Mouse (Mus musculus): Measurements from ENCODE around the gene 2310022B05Rik.

Gene 2310022B05Rik

DNA sequence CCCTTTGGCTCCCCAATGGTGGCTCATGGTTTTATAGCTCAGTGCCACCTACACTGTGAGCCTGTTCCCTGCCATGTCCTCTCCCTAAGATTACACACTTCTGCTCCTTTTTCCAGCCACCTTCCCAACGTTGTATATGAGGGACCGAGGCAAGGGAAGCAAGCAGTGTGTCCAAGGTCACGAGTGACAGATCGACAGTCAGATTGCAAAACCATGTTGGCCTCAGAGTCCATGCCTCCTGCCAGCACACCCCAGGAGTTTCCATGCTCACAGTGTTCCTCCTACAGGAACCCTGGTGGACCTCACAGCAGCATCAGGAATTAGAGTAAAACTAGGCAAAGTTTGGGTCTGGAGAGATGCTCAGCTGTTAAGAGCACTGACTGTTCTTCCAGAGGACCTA is 73.8 kb downstream of the 2310022B05Rik start:
- no peak for DNase-seq

DNA sequence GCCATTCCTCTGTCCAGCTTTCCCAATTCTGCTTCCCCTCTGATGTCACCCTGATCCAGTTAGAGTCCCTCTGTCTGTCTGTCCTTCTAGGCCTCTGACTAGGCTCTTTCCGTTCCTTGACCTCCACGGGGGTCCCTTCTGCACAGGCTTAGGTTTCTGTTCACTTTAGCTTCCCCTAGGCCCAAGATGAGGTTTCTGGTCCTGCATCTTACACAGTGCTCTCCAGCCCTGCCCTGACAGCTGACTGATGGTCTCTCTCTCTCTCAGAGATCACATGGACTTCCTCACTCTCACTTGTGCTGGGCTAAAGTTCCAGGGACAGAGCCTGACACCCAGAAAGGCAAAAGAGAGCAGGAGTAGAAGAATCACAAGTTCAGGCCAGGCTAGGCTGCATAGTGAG is 76.6 kb downstream of the 2310022B05Rik start:
- no peak for DNase-seq

All from retina, postnatal 1 day (tissue).